Mouse (Mus musculus): ENCODE measurements around the gene Pheta1. TPM values are rescaled to one million over a fixed set of nuclear protein-coding genes. Genes with fewer than 3 reads are reported as not detected.
A peak's percentile ranks its signal among the peaks of the same experiment; 100 is the strongest.

Gene Pheta1
- polyA plus RNA-seq (2016; fragmentation: Nextera tagmentation; extraction: Ambion mirVana) = 47.1 and 49.8 TPM in 2 replicates

- H3K27me3 ChIP-seq (replicated peaks) = peaks cover 17% of the 10 kb centered on the region
- no peaks in the 10 kb centered on the region for H3K9me3 ChIP-seq
- peak within 1 kb of the TSS; percentile 88 for H3K9ac ChIP-seq
- WGBS = under 1% methylated on average over 40 of the region's 42 CpGs
- peak; percentile 91 for ATAC-seq (ENCODE audit: low FRiP score, low read depth)
- H3K4me3 ChIP-seq = peak within 1 kb of the TSS; percentile 89
- H3K36me3 ChIP-seq = peaks cover 28% of the 10 kb centered on the region
- H3K4me1 ChIP-seq = peaks cover 29% of the 10 kb centered on the region
- 0 out of 2 replicates have a peak within 1 kb of the TSS, but pooled peaks have one; percentile 38 for H3K27ac ChIP-seq
- peak within 1 kb of the TSS; percentile 67 for H3K4me2 ChIP-seq (replicated peaks)
Observed at GRCm38 (mm10) chr5:121848743-121849142, at the start of gene Pheta1. Gene Pheta1, plus strand, starts transcription at chr5:121848984.

DNA sequence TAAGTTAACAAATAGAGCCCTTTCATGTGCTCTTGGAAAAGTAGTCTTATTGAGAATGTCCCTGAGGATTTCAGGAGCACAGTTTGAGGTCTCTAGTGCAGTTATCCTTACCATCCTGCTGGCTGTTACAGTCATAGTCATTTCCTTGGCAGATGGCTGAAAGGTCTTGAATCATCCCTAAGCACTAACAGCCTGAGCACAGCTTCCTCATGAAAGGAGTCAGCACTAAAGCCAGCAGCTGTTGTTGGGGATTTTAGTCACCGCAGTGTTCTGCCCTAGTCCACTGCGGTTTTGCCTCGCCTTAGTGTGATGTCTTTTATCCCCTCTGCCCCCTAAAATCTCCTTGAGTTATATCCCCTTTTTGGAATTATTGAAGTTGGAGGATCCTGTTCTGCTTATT is 41.6 kb upstream of the Pheta1 start:
- no peak overlapping the region for H3K4me2 ChIP-seq (replicated peaks)
- no peaks in the 10 kb centered on the region for H3K27me3 ChIP-seq (replicated peaks)
- ATAC-seq (ENCODE audit: low FRiP score, low read depth) = no peak
- peaks cover 51% of the 10 kb centered on the region for H3K36me3 ChIP-seq
- H3K4me3 ChIP-seq = no peak overlapping the region
- WGBS = 72% methylated on average over 3 of the region's 3 CpGs
- no peak overlapping the region for H3K9ac ChIP-seq
- no peaks in the 10 kb centered on the region for H3K9me3 ChIP-seq
- H3K4me1 ChIP-seq = no peaks in the 10 kb centered on the region
- no peak overlapping the region for H3K27ac ChIP-seq

DNA sequence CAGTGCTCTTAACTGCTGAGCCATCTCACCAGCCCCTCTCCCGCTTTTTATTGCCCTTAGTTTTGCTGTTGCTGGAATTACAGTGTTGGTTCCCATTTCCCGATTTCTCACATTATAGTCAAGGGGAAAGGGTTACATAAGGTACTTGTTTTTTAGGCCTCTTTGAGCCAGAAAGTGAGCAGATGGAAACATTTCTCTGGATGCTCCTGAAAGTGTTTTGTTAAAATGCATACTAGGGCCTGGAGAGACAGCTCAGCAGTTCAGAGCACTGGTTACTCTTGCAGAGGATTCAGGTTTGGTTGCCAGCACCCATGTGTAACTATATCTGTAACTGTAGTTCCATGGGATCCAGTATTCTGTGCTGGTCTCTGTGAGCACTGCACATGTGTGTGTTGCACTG is 40.6 kb upstream of the Pheta1 start:
- no peaks in the 10 kb centered on the region for H3K4me1 ChIP-seq
- no peak overlapping the region for H3K4me3 ChIP-seq
- H3K9ac ChIP-seq = no peak overlapping the region
- H3K9me3 ChIP-seq = no peaks in the 10 kb centered on the region
- no peak overlapping the region for H3K27ac ChIP-seq
- 84% methylated on average over 2 of the region's 2 CpGs for WGBS
- H3K36me3 ChIP-seq = peaks cover 52% of the 10 kb centered on the region
- no peak for ATAC-seq (ENCODE audit: low FRiP score, low read depth)
- H3K4me2 ChIP-seq (replicated peaks) = no peak overlapping the region
- H3K27me3 ChIP-seq (replicated peaks) = no peaks in the 10 kb centered on the region

- Histone ChIP-seq H3K4me1 (no peaks in the 10 kb centered on the region), H3K27me3 (replicated peaks) (no peaks in the 10 kb centered on the region), H3K4me2 (replicated peaks) (no peak overlapping the region), H3K4me3 (no peak overlapping the region), H3K36me3 (peaks cover 50% of the 10 kb centered on the region), H3K9ac (no peak overlapping the region), H3K27ac (no peak overlapping the region), H3K9me3 (no peaks in the 10 kb centered on the region)
- WGBS = 84% methylated on average over 5 of the region's 5 CpGs
- no peak for ATAC-seq (ENCODE audit: low FRiP score, low read depth)
Observed at GRCm38 (mm10) chr5:121809667-121810224, 39.0 kb upstream of the Pheta1 start.

GRCm38 (mm10) chr5:121810331-121811151 is 38.2 kb upstream of the Pheta1 start:
- H3K4me2 ChIP-seq (replicated peaks) = no peak overlapping the region
- H3K4me3 ChIP-seq = no peak overlapping the region
- WGBS = 92% methylated on average over 17 of the region's 17 CpGs
- no peaks in the 10 kb centered on the region for H3K27me3 ChIP-seq (replicated peaks)
- no peak overlapping the region for H3K27ac ChIP-seq
- peaks cover 53% of the 10 kb centered on the region for H3K36me3 ChIP-seq
- H3K9me3 ChIP-seq = no peaks in the 10 kb centered on the region
- ATAC-seq (ENCODE audit: low FRiP score, low read depth) = no peak
- no peak overlapping the region for H3K9ac ChIP-seq
- no peaks in the 10 kb centered on the region for H3K4me1 ChIP-seq

DNA sequence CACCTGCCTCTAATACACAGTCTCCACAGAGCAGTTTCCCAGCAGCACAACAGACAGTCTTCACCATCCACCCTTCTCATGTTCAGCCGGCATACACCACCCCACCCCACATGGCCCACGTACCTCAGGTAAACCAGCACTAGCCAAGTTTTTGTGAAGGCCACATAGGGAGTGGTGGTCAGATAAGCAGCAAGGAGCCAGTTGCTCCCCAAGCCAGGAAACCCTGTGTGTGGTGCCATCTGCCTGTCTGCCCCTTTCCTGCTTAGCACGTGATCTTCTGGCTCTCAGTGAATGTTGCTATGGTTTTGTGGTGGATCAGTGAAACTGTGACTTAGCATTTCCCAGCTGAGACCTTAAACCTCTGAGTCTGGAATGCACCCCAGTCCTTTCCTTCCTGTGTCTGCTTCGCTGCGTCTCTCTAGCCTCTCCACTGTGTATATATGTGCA is 37.3 kb upstream of the Pheta1 start:
- Histone ChIP-seq H3K4me2 (replicated peaks) (no peak overlapping the region), H3K4me1 (no peaks in the 10 kb centered on the region), H3K9ac (no peak overlapping the region), H3K27me3 (replicated peaks) (no peaks in the 10 kb centered on the region), H3K27ac (no peak overlapping the region), H3K36me3 (peaks cover 63% of the 10 kb centered on the region), H3K4me3 (no peak overlapping the region), H3K9me3 (no peaks in the 10 kb centered on the region)
- no peak for ATAC-seq (ENCODE audit: low FRiP score, low read depth)
- 94% methylated on average over 5 of the region's 5 CpGs for WGBS

- Histone ChIP-seq H3K4me1 (no peaks in the 10 kb centered on the region), H3K4me3 (no peak overlapping the region), H3K27me3 (replicated peaks) (no peaks in the 10 kb centered on the region), H3K9me3 (no peaks in the 10 kb centered on the region), H3K9ac (no peak overlapping the region), H3K36me3 (peaks cover 74% of the 10 kb centered on the region), H3K27ac (no peak overlapping the region), H3K4me2 (replicated peaks) (no peak overlapping the region)
- WGBS = 86% methylated on average over 7 of the region's 7 CpGs
- no peak for ATAC-seq (ENCODE audit: low FRiP score, low read depth)
Observed at GRCm38 (mm10) chr5:121812526-121813243, 36.1 kb upstream of the Pheta1 start.

- Histone ChIP-seq H3K36me3 (peaks cover 85% of the 10 kb centered on the region), H3K9ac (no peak overlapping the region), H3K4me3 (no peak overlapping the region)
Observed at GRCm38 (mm10) chr5:121813744-121814143, 35.0 kb upstream of the Pheta1 start.

DNA sequence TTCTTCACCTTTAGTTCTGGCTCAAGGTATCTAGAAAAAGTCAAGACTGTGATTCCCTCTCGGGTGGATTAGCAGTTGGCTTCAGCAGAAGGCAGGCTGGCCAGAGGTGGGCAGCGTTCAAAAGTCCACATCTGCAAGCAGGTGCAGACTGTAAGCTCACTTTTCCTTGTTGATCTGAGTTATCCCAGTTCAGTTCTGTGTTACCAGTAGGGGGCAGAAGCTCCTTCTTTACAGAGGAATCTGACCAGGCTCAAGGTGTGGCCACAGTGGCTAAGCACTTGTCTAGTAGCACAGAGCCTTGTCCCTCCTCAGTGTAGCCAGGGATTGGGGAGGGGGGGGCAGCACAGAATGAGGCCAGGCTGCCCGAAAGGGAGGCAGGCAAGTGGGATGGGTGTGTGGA is 33.7 kb upstream of the Pheta1 start:
- H3K4me3 ChIP-seq = no peak overlapping the region
- H3K4me2 ChIP-seq (replicated peaks) = no peak overlapping the region
- H3K36me3 ChIP-seq = peaks cover 92% of the 10 kb centered on the region
- WGBS = 67% methylated on average over 3 of the region's 3 CpGs
- H3K9me3 ChIP-seq = no peaks in the 10 kb centered on the region
- ATAC-seq (ENCODE audit: low FRiP score, low read depth) = no peak
- no peak overlapping the region for H3K9ac ChIP-seq
- no peaks in the 10 kb centered on the region for H3K4me1 ChIP-seq
- no peaks in the 10 kb centered on the region for H3K27me3 ChIP-seq (replicated peaks)
- H3K27ac ChIP-seq = no peak overlapping the region

More at GRCm38 (mm10) chr5:121813744-121814143, 35.0 kb upstream of the Pheta1 start:
- Histone ChIP-seq H3K9me3 (no peaks in the 10 kb centered on the region), H3K4me2 (replicated peaks) (no peak overlapping the region), H3K27ac (no peak overlapping the region), H3K27me3 (replicated peaks) (no peaks in the 10 kb centered on the region), H3K4me1 (no peaks in the 10 kb centered on the region)
- WGBS = 94% methylated on average over 10 of the region's 10 CpGs
- no peak for ATAC-seq (ENCODE audit: low FRiP score, low read depth)

DNA sequence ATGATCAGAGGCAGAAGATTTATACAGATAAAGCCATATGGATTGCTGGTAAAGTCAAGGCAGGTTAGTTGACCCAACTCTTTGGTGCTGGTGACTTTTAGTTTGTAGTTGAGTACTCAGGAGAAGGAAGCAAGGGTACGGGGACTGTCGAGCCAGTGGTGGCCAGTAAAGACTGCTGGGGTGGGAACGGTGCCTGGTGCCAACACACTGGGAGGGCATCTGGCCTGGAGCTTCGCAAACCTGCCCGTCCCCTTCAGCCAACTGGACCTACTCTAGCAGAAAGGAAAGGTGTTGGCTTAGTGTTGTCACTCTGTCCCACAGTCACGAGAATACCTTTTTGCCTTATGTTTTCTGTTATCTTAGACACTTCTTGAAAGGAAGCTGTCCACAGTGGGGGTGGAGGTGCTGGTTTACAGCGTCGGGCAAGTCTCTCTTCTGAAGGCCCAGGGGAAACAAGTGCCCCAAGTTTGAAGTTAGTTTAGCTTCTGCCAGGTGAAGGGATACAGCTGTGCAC is 32.9 kb upstream of the Pheta1 start:
- no peak for ATAC-seq (ENCODE audit: low FRiP score, low read depth)
- H3K27ac ChIP-seq = no peak overlapping the region
- no peaks in the 10 kb centered on the region for H3K27me3 ChIP-seq (replicated peaks)
- H3K4me1 ChIP-seq = no peaks in the 10 kb centered on the region
- H3K9me3 ChIP-seq = no peaks in the 10 kb centered on the region
- no peak overlapping the region for H3K4me2 ChIP-seq (replicated peaks)
- no peak overlapping the region for H3K4me3 ChIP-seq
- peaks cover 90% of the 10 kb centered on the region for H3K36me3 ChIP-seq
- WGBS = 94% methylated on average over 8 of the region's 8 CpGs
- no peak overlapping the region for H3K9ac ChIP-seq

DNA sequence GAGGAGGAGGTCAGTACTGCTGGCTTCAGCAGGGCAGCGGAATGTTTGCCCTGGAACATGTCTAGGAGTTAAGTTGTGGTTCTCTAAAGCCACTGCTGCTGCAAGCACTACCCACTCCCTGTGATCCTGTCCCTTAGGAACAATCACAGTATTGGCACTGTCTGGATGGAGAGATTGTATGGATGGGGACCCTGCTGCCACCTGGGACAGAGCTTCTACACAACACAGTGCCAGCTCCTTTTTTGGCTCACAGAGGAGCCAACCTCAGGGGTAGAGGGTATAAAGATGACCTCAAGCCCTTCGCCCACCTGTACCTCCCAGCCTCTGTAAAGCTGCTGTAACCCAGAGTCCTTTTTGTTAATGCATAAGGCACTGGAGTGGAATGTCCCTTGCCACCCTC is 32.2 kb upstream of the Pheta1 start:
- no peak overlapping the region for H3K27ac ChIP-seq
- no peaks in the 10 kb centered on the region for H3K27me3 ChIP-seq (replicated peaks)
- 98% methylated on average over 2 of the region's 2 CpGs for WGBS
- no peak overlapping the region for H3K9ac ChIP-seq
- no peak for ATAC-seq (ENCODE audit: low FRiP score, low read depth)
- H3K4me3 ChIP-seq = no peak overlapping the region
- H3K36me3 ChIP-seq = peaks cover 85% of the 10 kb centered on the region
- H3K4me2 ChIP-seq (replicated peaks) = no peak overlapping the region
- H3K9me3 ChIP-seq = no peaks in the 10 kb centered on the region
- H3K4me1 ChIP-seq = no peaks in the 10 kb centered on the region

GRCm38 (mm10) chr5:121817551-121817950 is 31.2 kb upstream of the Pheta1 start:
- Histone ChIP-seq H3K36me3 (peaks cover 75% of the 10 kb centered on the region), H3K4me2 (replicated peaks) (no peak overlapping the region), H3K27me3 (replicated peaks) (no peaks in the 10 kb centered on the region), H3K27ac (no peak overlapping the region), H3K9me3 (no peaks in the 10 kb centered on the region), H3K9ac (no peak overlapping the region), H3K4me1 (peaks cover 3% of the 10 kb centered on the region; the same call in 1 of the 2 replicates), H3K4me3 (no peak overlapping the region)
- no peak for ATAC-seq (ENCODE audit: low FRiP score, low read depth)
- 89% methylated on average over 9 of the region's 9 CpGs for WGBS

All from neural tube, embryonic 12.5 days (tissue).